In genomic region chr4:22397003-22397402, GRCm38 (mm10) we compare ENCODE assay signal across 17 mouse cellular contexts. TPM values are rescaled to one million over a fixed set of nuclear protein-coding genes. Genes with fewer than 3 reads are reported as not detected.
DNase-seq lines count a peak whose midpoint lies in the region; ATAC-seq and TF ChIP-seq lines count a peak whose summit lies in the region.
"Had no signal": no experiment of that assay in that cellular context is flagged by ENCODE, and none has a peak within 500 bp of the region (broad histone marks: within the 10 kb centered on the region; RNA-seq: fewer than 3 reads in every experiment).

No protein-coding gene starts in this region.

- H3K4me2 ChIP-seq in hindbrain, embryonic 15.5 days = no peak overlapping the region
- no peak overlapping the region for H3K4me2 ChIP-seq in midbrain, embryonic 11.5 days
- no peak overlapping the region for H3K4me2 ChIP-seq in midbrain, postnatal 0 days (ENCODE audit: low read depth, low read length, poor library complexity, severe bottlenecking)
- H3K4me2 ChIP-seq in intestine, embryonic 16.5 days (ENCODE audit: low read depth, low read length) = no peak overlapping the region
- H3K4me2 ChIP-seq: embryonic facial prominence, embryonic 15.5 days; heart, embryonic 13.5 days had no signal

- H3K9ac ChIP-seq in hindbrain, embryonic 15.5 days = no peak overlapping the region
- no peak overlapping the region for H3K9ac ChIP-seq in midbrain, embryonic 11.5 days (ENCODE audit: low read length)
- H3K9ac ChIP-seq in midbrain, postnatal 0 days (replicated peaks; ENCODE audit: low read length, poor library complexity, severe bottlenecking) = no peak overlapping the region
- H3K9ac ChIP-seq in intestine, embryonic 16.5 days (ENCODE audit: low read depth, low read length) = no peak overlapping the region
- H3K9ac ChIP-seq: embryonic facial prominence, embryonic 15.5 days; heart, embryonic 13.5 days had no signal

- WGBS in hindbrain, embryonic 15.5 days = 94% methylated on average over 5 of the region's 5 CpGs
- 95% methylated on average over 5 of the region's 5 CpGs for WGBS in hindbrain, embryonic 10.5 days
- 93% methylated on average over 5 of the region's 5 CpGs for WGBS in midbrain, embryonic 11.5 days
- WGBS in midbrain, postnatal 0 days = 99% methylated on average over 5 of the region's 5 CpGs
- 89% methylated on average over 5 of the region's 5 CpGs for WGBS in intestine, embryonic 16.5 days

- ATAC-seq in hindbrain, embryonic 15.5 days (ENCODE audit: low FRiP score, low read depth) = 0 out of 2 replicates have a peak, but pooled peaks have one; percentile 51
- ATAC-seq in midbrain, embryonic 11.5 days (ENCODE audit: low FRiP score) = 0 out of 2 replicates have a peak, but pooled peaks have one; percentile 27
- no peak for ATAC-seq in midbrain, postnatal 0 days (ENCODE audit: low FRiP score)
- peak; percentile 55 for ATAC-seq in intestine, embryonic 16.5 days
- ATAC-seq: forebrain, embryonic 14.5 days had no signal

- H3K4me1 ChIP-seq in hindbrain, embryonic 15.5 days (replicated peaks) = peaks cover 7% of the 10 kb centered on the region; the same call in 1 of the 2 replicates
- H3K4me1 ChIP-seq in hindbrain, embryonic 10.5 days (replicated peaks) = peaks cover 16% of the 10 kb centered on the region; the same call in 1 of the 2 replicates
- no peaks in the 10 kb centered on the region for H3K4me1 ChIP-seq in midbrain, embryonic 11.5 days (ENCODE audit: control insufficient read depth, insufficient read depth, low read length)
- no peaks in the 10 kb centered on the region for H3K4me1 ChIP-seq in midbrain, postnatal 0 days (ENCODE audit: insufficient read depth, low read length)
- no peaks in the 10 kb centered on the region for H3K4me1 ChIP-seq in intestine, embryonic 16.5 days (ENCODE audit: control insufficient read depth, insufficient read depth, low read length)
- H3K4me1 ChIP-seq: embryonic facial prominence, embryonic 15.5 days; heart, embryonic 13.5 days had no signal

- TF ChIP-seq CTCF in midbrain, postnatal 0 days (IDR thresholded peaks at IDR 0.05) = no peak

- H3K4me3 ChIP-seq in hindbrain, embryonic 15.5 days = no peak overlapping the region
- no peak overlapping the region for H3K4me3 ChIP-seq in hindbrain, embryonic 10.5 days
- H3K4me3 ChIP-seq in midbrain, embryonic 11.5 days (ENCODE audit: low read depth, low read length) = no peak overlapping the region
- no peak overlapping the region for H3K4me3 ChIP-seq in midbrain, postnatal 0 days (ENCODE audit: low read depth, low read length)
- no peak overlapping the region for H3K4me3 ChIP-seq in intestine, embryonic 16.5 days (ENCODE audit: low read length)
- H3K4me3 ChIP-seq: embryonic facial prominence, embryonic 15.5 days; erythroblast, embryonic 14.5 days; forebrain, embryonic 10.5 days; gastrocnemius, adult 2 months; heart, embryonic 13.5 days had no signal

- no peak overlapping the region for H3K27ac ChIP-seq in hindbrain, embryonic 15.5 days (replicated peaks)
- H3K27ac ChIP-seq in hindbrain, embryonic 10.5 days = no peak overlapping the region
- H3K27ac ChIP-seq in midbrain, embryonic 11.5 days (ENCODE audit: low read depth, low read length) = no peak overlapping the region
- no peak overlapping the region for H3K27ac ChIP-seq in midbrain, postnatal 0 days (ENCODE audit: low read depth, low read length)
- no peak overlapping the region for H3K27ac ChIP-seq in intestine, embryonic 16.5 days (ENCODE audit: low read length)
- H3K27ac ChIP-seq: embryonic facial prominence, embryonic 15.5 days; forebrain, embryonic 10.5 days; gastrocnemius, adult 2 months; heart, embryonic 13.5 days had no signal

- peaks cover 6% of the 10 kb centered on the region for H3K36me3 ChIP-seq in hindbrain, embryonic 15.5 days
- peaks cover 29% of the 10 kb centered on the region for H3K36me3 ChIP-seq in hindbrain, embryonic 10.5 days
- no peaks in the 10 kb centered on the region for H3K36me3 ChIP-seq in midbrain, embryonic 11.5 days (ENCODE audit: control insufficient read depth, insufficient read depth, low read length)
- H3K36me3 ChIP-seq in midbrain, postnatal 0 days (ENCODE audit: insufficient read depth, low read length) = no peaks in the 10 kb centered on the region
- 0 out of 2 replicates have a peak, but pooled peaks cover 4% of the 10 kb centered on the region for H3K36me3 ChIP-seq in intestine, embryonic 16.5 days (ENCODE audit: control insufficient read depth, insufficient read depth, low read length)

- no peaks in the 10 kb centered on the region for H3K27me3 ChIP-seq in hindbrain, embryonic 15.5 days
- H3K27me3 ChIP-seq in hindbrain, embryonic 10.5 days (ENCODE audit: insufficient read depth, poor library complexity, severe bottlenecking) = no peaks in the 10 kb centered on the region
- no peaks in the 10 kb centered on the region for H3K27me3 ChIP-seq in midbrain, embryonic 11.5 days (ENCODE audit: control insufficient read depth, insufficient read depth, low read length)
- H3K27me3 ChIP-seq in midbrain, postnatal 0 days (ENCODE audit: insufficient read depth, low read length) = no peaks in the 10 kb centered on the region
- no peaks in the 10 kb centered on the region for H3K27me3 ChIP-seq in intestine, embryonic 16.5 days (replicated peaks; ENCODE audit: control insufficient read depth, insufficient read depth, low read length)
- H3K27me3 ChIP-seq: embryonic facial prominence, embryonic 15.5 days; heart, embryonic 13.5 days had no signal

- no peak for DNase-seq in hindbrain, embryonic 10.5 days (ENCODE audit: low spot score)
- DNase-seq in midbrain, embryonic 11.5 days (ENCODE audit: low spot score, missing footprints) = no peak
- DNase-seq in midbrain, postnatal 0 days (ENCODE audit: low spot score) = no peak
- DNase-seq in adipocyte (ENCODE audit: low spot score) = no peak
- DNase-seq: adrenal gland, postnatal 10 days; cerebellum, adult 11 months; cerebellum, adult 8-10 months; embryo, embryonic 11 days; gastrocnemius, postnatal 25 days had no signal

- H3K9me3 ChIP-seq in hindbrain, embryonic 15.5 days = no peaks in the 10 kb centered on the region; the same call in 1 of the 2 replicates
- no peaks in the 10 kb centered on the region for H3K9me3 ChIP-seq in hindbrain, embryonic 10.5 days
- H3K9me3 ChIP-seq in midbrain, embryonic 11.5 days (ENCODE audit: control insufficient read depth, low read length) = no peaks in the 10 kb centered on the region
- no peaks in the 10 kb centered on the region for H3K9me3 ChIP-seq in midbrain, postnatal 0 days (ENCODE audit: low read length)
- 0 out of 2 replicates have a peak, but pooled peaks cover 3% of the 10 kb centered on the region for H3K9me3 ChIP-seq in intestine, embryonic 16.5 days (ENCODE audit: control insufficient read depth, low read length)
- H3K9me3 ChIP-seq: embryonic facial prominence, embryonic 15.5 days had no signal

RNA-seq across cellular contexts. Expression of gene Fbxl4, which starts 39.7 kb away (rescaled TPM):
- polyA plus RNA-seq in hindbrain, embryonic 15.5 days (2015; fragmentation: Nextera tagmentation; extraction: Ambion mirVana) = 16.4 and 16.7 TPM in 2 replicates
- polyA plus RNA-seq in hindbrain, embryonic 10.5 days (2016; fragmentation: Nextera tagmentation; extraction: Ambion mirVana) = 6.9 and 9.2 TPM in 2 replicates
- 10.1 and 11.0 TPM in 2 replicates for polyA plus RNA-seq in midbrain, embryonic 11.5 days (2014; fragmentation: Nextera tagmentation; extraction: Ambion mirVana)
- total RNA-seq in midbrain, postnatal 0 days (2014; rRNA removed) = 30.8 and 32.8 TPM in 2 replicates
- polyA plus RNA-seq in midbrain, postnatal 0 days (2015; fragmentation: Nextera tagmentation; extraction: Ambion mirVana) = 16.8 and 17.9 TPM in 2 replicates
- 13.7 and 15.7 TPM in 2 replicates for polyA plus RNA-seq in intestine, embryonic 16.5 days (2015; fragmentation: Nextera tagmentation; extraction: Ambion mirVana)
